ENCODE assay signal across 8 mouse cellular contexts in the genomic region with DNA sequence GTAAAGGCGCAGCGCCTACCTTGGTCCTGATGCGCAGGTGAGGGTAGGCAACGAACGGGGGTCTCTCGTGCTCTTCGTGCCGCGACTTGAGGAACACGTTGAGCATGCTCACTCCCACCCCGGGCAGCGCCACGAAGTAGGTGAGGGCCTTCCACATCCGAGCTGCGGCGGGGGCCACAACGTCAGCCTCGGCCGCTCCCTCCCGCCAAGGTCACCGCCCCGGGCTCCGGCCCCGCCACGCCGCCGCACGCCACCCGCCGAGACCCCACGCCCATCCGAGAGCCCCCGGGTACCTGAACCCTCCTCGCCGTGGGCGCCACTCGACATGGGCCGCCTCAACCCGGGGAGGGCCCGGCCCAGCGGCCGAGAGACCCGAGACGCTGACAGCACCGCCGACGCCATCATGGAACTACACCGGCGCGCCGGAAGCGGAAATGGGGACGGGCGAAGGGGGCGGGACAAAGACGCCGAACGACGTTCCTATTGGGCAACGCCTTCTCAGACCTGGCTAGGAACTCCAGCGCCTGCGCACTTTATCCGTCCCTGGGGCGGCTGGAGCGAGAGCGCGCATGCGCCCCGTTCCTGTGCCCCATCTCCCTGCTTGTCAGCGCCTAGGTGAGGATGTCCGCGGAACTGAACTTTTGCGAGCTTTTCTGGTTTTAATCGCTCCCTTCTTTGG. TPM values are rescaled to one million over a fixed set of nuclear protein-coding genes. Genes with fewer than 3 reads are reported as not detected.
DNase-seq lines count a peak whose midpoint lies in the region; ATAC-seq lines count a peak whose summit lies in the region.

Gene Cox6a1 (minus strand): TSS at position 436 of the 679 bp plus-strand sequence.

- H3K4me2 ChIP-seq in kidney, embryonic 15.5 days = peak within 1 kb of the TSS; percentile 88

- under 1% methylated on average over 74 of the region's 74 CpGs for WGBS in heart, embryonic 10.5 days
- under 1% methylated on average over 74 of the region's 74 CpGs for WGBS in kidney, embryonic 15.5 days

- peak; percentile 98 for DNase-seq in B cell, adult 2 months
- peak; percentile 99 for DNase-seq in brain, adult 2 months (ENCODE audit: low read depth, low spot score)
- peak; percentile 99 for DNase-seq in heart, embryonic 10.5 days (ENCODE audit: low spot score)
- DNase-seq in liver = peak; percentile 99
- DNase-seq in spleen, postnatal 4 days (ENCODE audit: low spot score in 2 of 2) = peak; percentile 99 to 100

- H3K4me1 ChIP-seq in heart, embryonic 10.5 days = peaks cover 9% of the 10 kb centered on the region
- peaks cover 22% of the 10 kb centered on the region for H3K4me1 ChIP-seq in kidney, embryonic 15.5 days

- no peaks in the 10 kb centered on the region for H3K9me3 ChIP-seq in heart, embryonic 10.5 days
- H3K9me3 ChIP-seq in kidney, embryonic 15.5 days (replicated peaks) = no peaks in the 10 kb centered on the region; the same call in 1 of the 2 replicates

- peak within 1 kb of the TSS; percentile 92 for H3K27ac ChIP-seq in heart, embryonic 10.5 days
- H3K27ac ChIP-seq in kidney, embryonic 15.5 days = peak within 1 kb of the TSS; percentile 80

- peaks cover 33% of the 10 kb centered on the region for H3K36me3 ChIP-seq in heart, embryonic 10.5 days
- peaks cover 34% of the 10 kb centered on the region for H3K36me3 ChIP-seq in kidney, embryonic 15.5 days

- H3K27me3 ChIP-seq in heart, embryonic 10.5 days (ENCODE audit: insufficient read depth, poor library complexity, severe bottlenecking) = no peaks in the 10 kb centered on the region
- H3K27me3 ChIP-seq in kidney, embryonic 15.5 days = no peaks in the 10 kb centered on the region

- ATAC-seq in erythroblast, adult 5-6 weeks (replicated peaks; ENCODE audit: low FRiP score, poor library complexity, severe bottlenecking) = peak; percentile 92
- peak; percentile 94 for ATAC-seq in kidney, embryonic 15.5 days (replicated peaks; ENCODE audit: low FRiP score)
- ATAC-seq in monocyte, adult 5-6 weeks (replicated peaks; ENCODE audit: insufficient number of reproducible peaks, low FRiP score, low TSS enrichment, poor library complexity, severe bottlenecking) = peak; percentile 92

- peak within 1 kb of the TSS; percentile 94 for H3K4me3 ChIP-seq in heart, embryonic 10.5 days
- peak within 1 kb of the TSS; percentile 94 for H3K4me3 ChIP-seq in kidney, embryonic 15.5 days (replicated peaks)

- H3K9ac ChIP-seq in kidney, embryonic 15.5 days = peak within 1 kb of the TSS; percentile 91

RNA-seq across cellular contexts. Expression of gene Cox6a1, which starts in this region (rescaled TPM):
- 164 and 167 TPM in 2 replicates for total RNA-seq in erythroblast, adult 5-6 weeks (2015; ENCODE audit: low replicate concordance)
- total RNA-seq in erythroblast, adult 5-6 weeks (2017; ENCODE audit: low replicate concordance) = 24.7 and 54.8 TPM in 2 replicates
- 1,049 and 1,325 TPM in 2 replicates for polyA plus RNA-seq in heart, embryonic 10.5 days (2016; fragmentation: Nextera tagmentation; extraction: Ambion mirVana)
- polyA plus RNA-seq in kidney, embryonic 15.5 days (2015; fragmentation: Nextera tagmentation; extraction: Ambion mirVana) = 981 and 995 TPM in 2 replicates
- total RNA-seq in monocyte, adult 5-6 weeks (2017) = 55.6 to 79.0 TPM (median 64.1 TPM) in 3 replicates

Comparison
In these comparisons a context has a peak if more than half of its experiments do, and no peak if none do; other contexts are left out.
1. Peak in every context shown above with its lines: DNase-seq, ATAC-seq, H3K4me3 ChIP-seq and H3K27ac ChIP-seq.